Mouse (Mus musculus): ENCODE data around the gene Wbp2. TPM values are rescaled to one million over a fixed set of nuclear protein-coding genes. Genes with fewer than 3 reads are reported as not detected.

Gene Wbp2
- polyA plus RNA-seq, 1 experiment from 2014 or later, result 90.7 TPM

DNA sequence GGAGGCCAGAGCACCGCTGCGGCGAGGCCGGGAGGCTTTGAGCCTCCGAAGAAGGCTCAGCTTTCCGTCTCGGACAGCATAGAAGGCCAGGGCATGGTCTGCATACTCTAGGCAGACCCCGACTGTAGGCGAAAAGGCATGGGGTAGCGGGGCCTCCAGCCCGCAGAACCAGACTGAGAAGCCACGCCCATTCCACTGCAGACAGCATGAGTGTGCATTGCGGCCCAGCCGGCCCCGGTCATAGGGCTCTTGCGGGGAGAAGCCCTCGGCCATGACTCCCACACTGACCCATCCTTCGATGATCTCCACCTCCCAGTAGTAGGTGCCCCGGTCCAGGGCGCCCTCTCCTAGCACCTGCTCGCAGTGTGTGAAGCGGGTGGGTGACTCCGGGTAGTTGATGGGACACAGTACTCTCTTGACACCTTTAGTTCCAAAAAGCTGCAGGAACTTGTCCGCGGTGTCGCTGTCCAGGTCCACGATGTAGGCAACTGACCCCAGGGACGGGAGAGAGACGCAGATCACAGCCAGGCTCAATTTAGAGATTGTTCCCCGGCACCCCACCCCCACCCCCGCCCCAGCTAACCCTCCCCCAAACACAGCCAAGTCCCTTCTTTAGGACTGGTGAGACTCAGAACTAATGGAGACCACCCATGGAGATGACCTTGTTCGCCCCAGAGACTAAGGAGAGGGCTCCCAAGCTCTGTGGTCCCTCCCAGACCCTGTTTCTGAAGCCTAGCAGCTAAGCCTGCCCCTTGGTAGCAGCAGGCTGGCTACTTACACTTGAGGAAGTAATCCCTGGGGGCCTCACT, 19.6 kb upstream of the Wbp2 start:
- WGBS, result 27% methylated on average over 32 of the region's 32 CpGs
- H3K27ac ChIP-seq, result no peak overlapping the region
- no peaks in the 10 kb centered on the region for H3K36me3 ChIP-seq
- H3K9me3 ChIP-seq (replicated peaks), result no peaks in the 10 kb centered on the region
- peak overlapping the region; percentile 19; the same call in 1 of the 2 replicates for H3K9ac ChIP-seq
- H3K4me3 ChIP-seq, result 0 out of 2 replicates have a peak overlapping the region, but pooled peaks have one; percentile 6
- H3K27me3 ChIP-seq, result peaks cover 60% of the 10 kb centered on the region
- ATAC-seq (ENCODE audit: low FRiP score), result no peak
- H3K4me1 ChIP-seq, result peaks cover 52% of the 10 kb centered on the region
- peak overlapping the region; percentile 36 for H3K4me2 ChIP-seq (replicated peaks)

DNA sequence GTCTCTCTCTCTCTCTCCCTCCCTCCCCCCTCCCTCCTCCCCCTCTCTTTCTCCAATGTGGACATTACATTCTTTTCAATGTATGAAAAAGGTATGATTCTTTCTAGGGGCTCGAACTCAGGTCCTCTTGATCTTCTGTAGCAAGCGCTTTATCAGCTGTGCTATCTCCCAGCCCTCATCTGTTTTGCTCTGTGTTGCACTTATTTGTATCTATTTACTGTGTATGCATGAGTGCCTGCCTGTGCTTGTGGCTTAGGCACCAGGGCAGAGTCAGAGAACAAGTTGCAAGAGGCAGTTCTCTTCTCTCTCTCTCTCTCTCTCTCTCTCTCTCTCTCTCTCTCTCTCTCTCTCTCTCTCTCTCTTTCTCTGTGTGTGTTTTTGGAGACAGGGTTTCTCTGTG, 18.3 kb upstream of the Wbp2 start:
- Histone ChIP-seq H3K27ac (no peak overlapping the region), H3K36me3 (no peaks in the 10 kb centered on the region), H3K9ac (no peak overlapping the region), H3K4me2 (replicated peaks) (no peak overlapping the region), H3K27me3 (peaks cover 47% of the 10 kb centered on the region), H3K4me3 (no peak overlapping the region), H3K4me1 (peaks cover 47% of the 10 kb centered on the region), H3K9me3 (replicated peaks) (no peaks in the 10 kb centered on the region)
- 89% methylated on average over 2 of the region's 2 CpGs for WGBS
- no peak for ATAC-seq (ENCODE audit: low FRiP score)

DNA sequence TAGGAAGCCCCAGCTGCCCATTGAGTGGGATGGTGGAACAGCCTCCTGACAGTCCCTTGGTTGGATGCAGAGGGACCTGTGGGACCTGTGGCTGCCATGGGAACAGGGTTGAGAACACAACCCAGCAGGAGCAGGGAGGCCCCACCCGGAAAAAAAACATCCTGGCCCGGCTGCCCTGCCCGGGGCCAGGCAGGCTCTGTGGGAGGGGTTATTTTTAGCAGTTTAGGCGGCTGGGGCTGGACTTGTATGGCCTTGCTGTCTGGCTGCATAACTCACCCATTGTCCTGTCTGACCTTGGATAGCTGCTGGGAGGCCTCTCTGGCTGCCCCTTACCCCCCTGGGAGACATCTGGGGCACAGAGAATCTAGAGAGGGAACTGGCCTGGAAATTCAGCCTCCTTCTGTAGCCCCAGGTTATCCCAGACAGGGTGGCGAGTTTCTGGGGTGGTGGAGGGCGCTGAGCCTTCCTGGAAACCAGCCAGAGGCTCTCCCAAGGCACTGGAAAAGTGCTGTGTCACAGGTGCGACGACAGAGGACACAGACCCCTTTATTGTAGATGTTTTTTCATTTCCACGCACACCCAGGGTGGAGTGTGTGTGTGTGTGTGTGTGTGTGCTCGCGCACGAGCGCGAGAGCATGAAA, 17.3 kb upstream of the Wbp2 start:
- H3K27me3 ChIP-seq, result peaks cover 38% of the 10 kb centered on the region
- no peaks in the 10 kb centered on the region for H3K9me3 ChIP-seq (replicated peaks)
- no peaks in the 10 kb centered on the region for H3K36me3 ChIP-seq
- H3K27ac ChIP-seq, result peak overlapping the region; percentile 41; the same call in 1 of the 2 replicates
- peak overlapping the region; percentile 7; the same call in 1 of the 2 replicates for H3K4me2 ChIP-seq (replicated peaks)
- H3K9ac ChIP-seq, result 0 out of 2 replicates have a peak overlapping the region, but pooled peaks have one; percentile 25
- no peak for ATAC-seq (ENCODE audit: low FRiP score)
- H3K4me3 ChIP-seq, result no peak overlapping the region
- H3K4me1 ChIP-seq, result peaks cover 38% of the 10 kb centered on the region
- whole genome bisulfite sequencing, result 33% methylated on average over 14 of the region's 14 CpGs

DNA sequence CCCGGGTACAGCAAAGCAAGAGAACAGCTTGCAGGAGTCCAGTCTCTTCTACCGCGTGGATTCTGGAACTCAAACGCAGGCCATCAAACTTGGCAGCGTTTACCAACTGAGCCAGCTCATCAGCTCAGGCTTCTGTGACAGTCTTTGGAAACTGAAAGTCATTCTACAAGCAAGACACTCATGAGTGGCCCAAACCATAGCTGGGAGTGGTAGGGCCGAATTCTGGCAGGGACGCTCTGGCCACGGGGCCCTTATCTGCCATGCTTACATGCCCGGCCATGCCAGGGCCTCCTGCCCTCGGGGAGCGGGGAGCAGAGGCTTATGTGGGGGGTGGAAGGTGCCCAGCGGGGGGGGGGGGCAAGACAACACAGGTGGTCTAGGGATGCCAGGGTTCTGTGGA, 16.8 kb upstream of the Wbp2 start:
- Histone ChIP-seq H3K9me3 (replicated peaks) (no peaks in the 10 kb centered on the region), H3K27me3 (peaks cover 32% of the 10 kb centered on the region), H3K36me3 (no peaks in the 10 kb centered on the region), H3K4me3 (no peak overlapping the region), H3K4me1 (peaks cover 38% of the 10 kb centered on the region), H3K9ac (0 out of 2 replicates have a peak overlapping the region, but pooled peaks have one; percentile 25), H3K4me2 (replicated peaks) (no peak overlapping the region), H3K27ac (0 out of 2 replicates have a peak overlapping the region, but pooled peaks have one; percentile 41)
- 76% methylated on average over 12 of the region's 12 CpGs for WGBS
- ATAC-seq (ENCODE audit: low FRiP score), result no peak

DNA sequence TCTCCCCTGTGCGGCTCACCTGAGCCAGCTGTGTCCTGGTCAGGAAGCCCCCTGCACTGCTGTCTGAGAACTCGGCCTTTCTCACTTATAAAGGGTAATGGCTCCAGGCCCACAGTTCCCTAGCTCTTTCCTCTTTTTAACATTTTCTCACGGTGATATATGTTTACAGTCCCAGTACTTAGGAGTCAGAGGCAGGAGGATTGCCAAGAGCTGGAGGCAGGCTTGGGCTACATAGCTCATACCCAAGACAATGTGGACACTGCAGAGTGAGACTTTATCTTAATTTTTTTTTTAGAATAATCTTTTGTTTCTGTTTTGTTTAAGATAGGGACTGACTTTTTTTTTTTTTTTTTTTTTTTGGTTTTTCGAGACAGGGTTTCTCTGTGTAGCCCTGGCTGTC, 15.7 kb upstream of the Wbp2 start:
- H3K9me3 ChIP-seq (replicated peaks), result no peaks in the 10 kb centered on the region
- H3K4me1 ChIP-seq, result peaks cover 31% of the 10 kb centered on the region
- H3K27me3 ChIP-seq, result peaks cover 21% of the 10 kb centered on the region
- WGBS, result 62% methylated on average over 3 of the region's 4 CpGs
- no peak overlapping the region for H3K9ac ChIP-seq
- no peak overlapping the region for H3K4me2 ChIP-seq (replicated peaks)
- H3K36me3 ChIP-seq, result no peaks in the 10 kb centered on the region
- no peak overlapping the region for H3K4me3 ChIP-seq
- peak overlapping the region; percentile 62 for H3K27ac ChIP-seq
- no peak for ATAC-seq (ENCODE audit: low FRiP score)

DNA sequence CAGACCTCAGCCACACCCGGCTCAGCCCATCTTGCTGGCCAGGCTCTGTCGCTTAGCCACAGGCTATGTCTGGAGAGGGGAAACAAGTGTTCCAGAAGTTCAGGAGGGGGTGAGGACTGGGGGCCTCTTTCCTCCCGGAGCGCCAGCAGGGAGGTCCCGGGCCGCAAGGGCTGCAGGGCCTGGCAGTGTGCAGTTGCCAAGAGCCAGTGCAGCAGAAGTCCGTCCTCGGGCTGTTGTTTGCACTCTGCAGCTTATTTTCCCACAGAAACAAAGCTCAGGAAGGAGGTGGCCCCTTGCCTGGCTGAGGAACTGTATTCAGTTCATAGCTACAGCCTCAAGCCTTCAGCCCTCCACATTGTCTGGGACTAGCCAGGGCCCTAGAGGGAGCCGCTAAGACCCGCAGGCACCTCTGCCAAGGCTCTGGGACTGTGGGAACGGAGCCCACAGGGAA, 15.2 kb upstream of the Wbp2 start:
- Histone ChIP-seq H3K4me2 (replicated peaks) (no peak overlapping the region), H3K4me1 (peaks cover 30% of the 10 kb centered on the region), H3K4me3 (no peak overlapping the region), H3K36me3 (no peaks in the 10 kb centered on the region), H3K9ac (no peak overlapping the region), H3K27me3 (peaks cover 16% of the 10 kb centered on the region), H3K27ac (peak overlapping the region; percentile 62), H3K9me3 (replicated peaks) (no peaks in the 10 kb centered on the region)
- no peak for ATAC-seq (ENCODE audit: low FRiP score)
- 34% methylated on average over 10 of the region's 11 CpGs for WGBS

DNA sequence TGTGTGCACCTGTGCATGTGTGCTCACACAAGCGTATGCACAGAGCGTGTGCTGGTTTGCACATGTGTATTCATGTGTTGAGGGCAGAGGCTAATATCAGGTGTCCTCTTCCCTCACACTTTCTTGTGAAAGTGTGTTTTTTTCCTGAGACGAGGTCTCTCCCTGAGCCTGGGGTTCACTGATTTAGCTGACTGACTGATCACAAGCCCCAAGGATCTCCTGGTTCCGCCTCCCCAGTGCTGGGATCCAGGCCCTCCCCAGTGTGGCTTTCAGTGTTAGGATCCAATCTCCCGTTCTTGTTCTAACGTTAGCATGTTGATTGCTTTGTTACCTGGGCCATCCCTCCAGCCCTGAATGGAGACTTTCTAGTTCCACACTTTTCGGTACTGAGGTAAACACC, 14.0 kb upstream of the Wbp2 start:
- Histone ChIP-seq H3K4me2 (replicated peaks) (no peak overlapping the region), H3K9ac (no peak overlapping the region), H3K4me3 (no peak overlapping the region), H3K9me3 (replicated peaks) (peaks cover 4% of the 10 kb centered on the region; the same call in 1 of the 2 replicates), H3K36me3 (no peaks in the 10 kb centered on the region), H3K27ac (no peak overlapping the region), H3K4me1 (peaks cover 20% of the 10 kb centered on the region), H3K27me3 (peaks cover 5% of the 10 kb centered on the region)
- WGBS, result 89% methylated on average over 7 of the region's 7 CpGs
- no peak for ATAC-seq (ENCODE audit: low FRiP score)

DNA sequence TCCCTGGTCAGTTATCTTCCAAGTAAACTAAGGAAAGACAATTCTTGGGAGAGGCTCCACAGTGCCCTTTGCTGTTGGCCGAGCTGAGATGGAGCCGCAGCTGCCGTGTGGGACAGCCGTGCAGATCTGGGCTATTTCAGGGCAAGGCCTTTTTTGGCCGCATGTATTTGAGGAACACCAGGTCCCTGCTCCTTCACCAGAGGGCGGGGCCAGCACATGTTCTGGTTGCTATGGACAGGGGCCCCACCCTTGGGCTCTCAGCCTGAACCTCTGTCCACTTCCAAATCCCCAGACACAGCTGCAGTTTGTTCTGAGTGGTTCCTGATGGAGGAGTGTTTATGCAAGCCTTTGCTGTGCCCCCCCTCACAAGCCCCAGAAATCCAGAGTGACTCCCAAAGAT, 13.6 kb upstream of the Wbp2 start:
- WGBS, result 82% methylated on average over 6 of the region's 6 CpGs
- H3K27me3 ChIP-seq, result peaks cover under 1% of the 10 kb centered on the region
- H3K4me1 ChIP-seq, result peaks cover 20% of the 10 kb centered on the region
- H3K9me3 ChIP-seq (replicated peaks), result peaks cover 4% of the 10 kb centered on the region; the same call in 1 of the 2 replicates
- no peak overlapping the region for H3K27ac ChIP-seq
- H3K4me2 ChIP-seq (replicated peaks), result no peak overlapping the region
- no peak overlapping the region for H3K4me3 ChIP-seq
- H3K36me3 ChIP-seq, result no peaks in the 10 kb centered on the region
- ATAC-seq (ENCODE audit: low FRiP score), result no peak
- no peak overlapping the region for H3K9ac ChIP-seq

DNA sequence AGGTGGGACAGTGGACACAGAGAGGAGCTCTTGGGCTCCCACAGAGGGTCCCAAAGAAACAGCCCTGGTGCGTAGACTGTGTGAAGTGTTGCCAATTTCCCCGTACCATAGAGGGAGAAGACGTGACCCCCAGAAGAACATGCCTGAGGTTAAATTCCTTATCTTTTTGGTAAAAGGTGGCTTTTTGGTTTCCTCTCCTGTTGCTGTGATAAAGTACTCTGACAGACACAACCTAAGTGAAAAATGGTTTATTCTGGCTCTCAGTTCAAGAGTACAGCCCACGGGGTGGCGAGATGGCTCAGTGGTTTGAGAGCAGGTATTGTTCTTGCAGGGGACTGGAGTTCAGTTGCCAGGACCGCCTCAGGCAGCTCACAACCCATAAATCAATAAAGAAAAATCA, 12.7 kb upstream of the Wbp2 start:
- H3K4me3 ChIP-seq, result no peak overlapping the region
- no peak for ATAC-seq (ENCODE audit: low FRiP score)
- H3K27me3 ChIP-seq, result no peaks in the 10 kb centered on the region
- peaks cover 18% of the 10 kb centered on the region for H3K4me1 ChIP-seq
- H3K27ac ChIP-seq, result no peak overlapping the region
- H3K36me3 ChIP-seq, result no peaks in the 10 kb centered on the region
- H3K9ac ChIP-seq, result no peak overlapping the region
- no peak overlapping the region for H3K4me2 ChIP-seq (replicated peaks)
- 83% methylated on average over 6 of the region's 6 CpGs for WGBS
- H3K9me3 ChIP-seq (replicated peaks), result peaks cover 4% of the 10 kb centered on the region; the same call in 1 of the 2 replicates

DNA sequence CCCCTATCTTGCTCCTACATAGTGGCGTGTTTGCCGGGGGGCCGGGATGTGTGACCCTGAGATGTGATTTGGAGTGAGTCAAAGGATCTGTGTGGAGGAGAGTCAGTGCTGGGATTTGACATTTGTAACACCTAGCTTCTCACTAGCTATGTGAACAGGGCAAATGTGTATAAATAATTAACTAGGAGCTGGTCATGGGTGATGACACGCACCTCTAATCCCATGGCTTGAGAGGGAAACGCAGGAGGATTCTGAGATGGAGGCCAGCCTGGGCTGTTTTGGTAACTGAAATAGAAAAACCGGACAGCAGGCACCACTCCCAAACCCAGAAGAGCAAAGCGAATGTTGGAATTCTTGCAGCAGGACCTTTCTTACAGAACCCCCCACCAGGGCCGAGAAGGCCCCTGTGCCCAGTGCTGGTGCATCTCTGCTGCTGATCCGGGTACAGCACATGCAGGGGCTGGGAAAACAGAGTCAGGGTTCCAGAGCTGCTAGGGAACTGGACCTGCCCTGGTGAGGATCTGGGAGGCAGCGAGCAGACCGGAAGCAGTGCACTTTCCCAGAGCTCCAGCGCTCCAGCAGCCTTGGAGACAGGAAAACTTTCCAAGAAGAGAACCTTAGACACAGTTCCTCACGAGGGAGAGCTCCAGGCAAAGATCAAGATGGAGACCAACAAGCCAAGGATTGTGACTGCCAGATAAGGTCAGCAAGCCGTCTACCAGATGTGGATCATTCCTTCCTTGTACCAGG, 12.1 kb upstream of the Wbp2 start:
- Histone ChIP-seq H3K9ac (no peak overlapping the region), H3K27ac (no peak overlapping the region), H3K4me2 (replicated peaks) (no peak overlapping the region), H3K27me3 (no peaks in the 10 kb centered on the region), H3K4me3 (no peak overlapping the region), H3K36me3 (no peaks in the 10 kb centered on the region), H3K9me3 (replicated peaks) (peaks cover 4% of the 10 kb centered on the region; the same call in 1 of the 2 replicates), H3K4me1 (peaks cover 12% of the 10 kb centered on the region)
- no peak for ATAC-seq (ENCODE audit: low FRiP score)
- 76% methylated on average over 14 of the region's 14 CpGs for whole genome bisulfite sequencing

DNA sequence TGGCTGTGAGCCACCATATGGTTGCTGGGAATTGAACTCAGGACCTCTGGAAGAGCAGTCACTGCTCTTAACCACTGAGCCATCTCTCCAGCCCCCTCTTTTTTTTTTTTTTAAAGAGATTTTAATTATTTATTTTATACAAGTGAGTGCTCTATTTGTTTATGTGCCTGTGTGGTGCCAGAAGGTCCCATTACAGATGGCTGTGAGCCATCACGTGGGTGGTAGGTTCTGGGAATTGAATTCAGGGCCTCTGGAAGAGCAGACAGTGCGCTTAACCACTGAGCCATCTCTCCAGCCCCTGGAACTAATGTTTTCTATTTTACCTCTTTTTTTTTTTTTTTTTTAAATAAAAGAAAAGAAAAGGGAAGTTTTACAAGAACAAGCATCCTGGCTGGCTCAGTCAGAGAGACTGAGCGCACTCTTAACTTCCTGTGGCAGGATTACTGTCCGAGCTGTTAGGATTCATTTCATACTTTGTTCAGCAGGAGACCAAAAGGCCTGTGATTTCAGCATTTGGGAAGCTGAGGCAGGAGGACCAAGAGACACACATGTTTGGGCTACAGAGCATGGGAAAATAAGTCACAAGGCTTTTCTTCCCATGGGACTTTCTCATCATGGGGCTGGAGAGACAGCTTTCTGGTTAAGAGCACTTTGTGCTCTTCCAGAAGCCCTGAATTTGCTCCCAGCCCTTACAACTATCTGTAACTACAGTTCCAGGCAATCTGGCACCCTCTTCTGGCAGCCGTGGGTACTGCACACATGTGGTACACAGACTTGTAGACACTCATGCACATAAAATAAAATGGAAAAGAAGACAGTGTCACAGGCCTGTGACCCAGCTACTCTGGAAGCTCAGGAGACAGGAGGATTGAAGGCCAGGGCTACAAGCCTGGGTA, 9.7 kb upstream of the Wbp2 start:
- Histone ChIP-seq H3K9ac (no peak overlapping the region), H3K27me3 (no peaks in the 10 kb centered on the region), H3K36me3 (no peaks in the 10 kb centered on the region), H3K4me1 (no peaks in the 10 kb centered on the region), H3K4me3 (no peak overlapping the region), H3K27ac (no peak overlapping the region), H3K9me3 (replicated peaks) (peaks cover 4% of the 10 kb centered on the region; the same call in 1 of the 2 replicates), H3K4me2 (replicated peaks) (no peak overlapping the region)
- WGBS, result 94% methylated on average over 5 of the region's 5 CpGs
- no peak for ATAC-seq (ENCODE audit: low FRiP score)
